Mouse (Mus musculus) heart, postnatal 0 days (tissue): Measurements from ENCODE around the gene Tas2r137.

Experiments
- CTCF ChIP-seq: IDR thresholded peaks from 2 replicates; pipeline ENCODE4 v1.5.1; 2016; ENCODE audit warnings: antibody characterized with exemption, control low read depth, low read depth
- EP300 ChIP-seq: IDR thresholded peaks from 2 replicates; pipeline ENCODE4 v1.6.1; 2016; ENCODE audit warnings: antibody characterized with exemption, low read depth

DNA sequence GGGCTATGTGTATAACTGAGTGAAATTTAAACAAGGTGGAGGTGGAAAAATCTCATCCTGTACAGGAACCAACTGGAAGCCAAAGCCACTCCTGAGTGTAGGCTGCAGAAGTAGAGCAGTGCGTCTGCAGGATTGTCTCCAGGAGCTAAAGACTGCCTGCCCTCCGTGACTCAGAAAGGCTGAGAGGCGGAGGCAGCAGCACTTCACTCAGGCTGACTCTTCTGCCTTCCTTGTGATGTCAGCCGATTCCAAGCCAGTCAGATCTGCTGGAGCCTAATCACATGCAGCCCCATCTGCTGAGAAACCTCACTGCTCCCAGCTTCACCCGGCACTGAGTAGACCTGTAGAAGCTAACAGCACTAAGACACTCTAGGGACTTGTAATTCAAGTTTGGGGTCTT is 8.7 kb upstream of the Tas2r137 start:
- TF ChIP-seq CTCF (no peak), EP300 (no peak)
